Mouse (Mus musculus) G1E-ER4 (cell line): Measurements from ENCODE around the gene Adcy5. TPM values are rescaled to one million over a fixed set of nuclear protein-coding genes. Genes with fewer than 3 reads are reported as not detected.

ENCODE experiments used
- GATA1 ChIP-seq: IDR thresholded peaks from one replicate; pipeline ENCODE4 v1.8.0; 2012; ENCODE audit warnings: low read length, inconsistent platforms
- polyA plus RNA-seq: library from polyadenylated mRNA; stranded (reverse); fragments of >175 nt; gene quantifications from 2 replicates; pipeline ENCODE4 v1.2.3, GENCODE M21; 2012

Adcy5 gene
- polyA plus RNA-seq, 1 experiment, result not detected

GRCm38 (mm10) chr16:35255981-35256380 lies 101.3 kb downstream of the Adcy5 start:
- TF ChIP-seq GATA1, result no peak

- no peak for TF ChIP-seq GATA1
Observed at GRCm38 (mm10) chr16:35270353-35270934, 115.8 kb downstream of the Adcy5 start.

GRCm38 (mm10) chr16:35270945-35271344 lies 116.3 kb downstream of the Adcy5 start:
- TF ChIP-seq GATA1, result no peak

- TF ChIP-seq GATA1, result no peak
Observed at GRCm38 (mm10) chr16:35271572-35271971, 116.9 kb downstream of the Adcy5 start.

GRCm38 (mm10) chr16:35272417-35272816 lies 117.7 kb downstream of the Adcy5 start:
- no peak for TF ChIP-seq GATA1

- no peak for TF ChIP-seq GATA1
Observed at GRCm38 (mm10) chr16:35278166-35278565, 123.5 kb downstream of the Adcy5 start.

- no peak for TF ChIP-seq GATA1
Observed at GRCm38 (mm10) chr16:35282456-35282855, 127.8 kb downstream of the Adcy5 start.

- no peak for TF ChIP-seq GATA1
Observed at GRCm38 (mm10) chr16:35285821-35286220, 131.1 kb downstream of the Adcy5 start.

- no peak for TF ChIP-seq GATA1
Observed at GRCm38 (mm10) chr16:35287244-35287643, 132.6 kb downstream of the Adcy5 start.

- TF ChIP-seq GATA1, result no peak
Observed at GRCm38 (mm10) chr16:35297786-35298185, 143.1 kb downstream of the Adcy5 start.

- no peak for TF ChIP-seq GATA1
Observed at GRCm38 (mm10) chr16:35300156-35300555, 145.5 kb downstream of the Adcy5 start.

- TF ChIP-seq GATA1, result no peak
Observed at GRCm38 (mm10) chr16:35302441-35303280, 148.0 kb downstream of the Adcy5 start.

- no peak for TF ChIP-seq GATA1
Observed at GRCm38 (mm10) chr16:35303721-35304120, 149.0 kb downstream of the Adcy5 start.

GRCm38 (mm10) chr16:35304416-35304815 lies 149.7 kb downstream of the Adcy5 start:
- no peak for TF ChIP-seq GATA1

GRCm38 (mm10) chr16:35305226-35305625 lies 150.5 kb downstream of the Adcy5 start:
- no peak for TF ChIP-seq GATA1

- TF ChIP-seq GATA1, result no peak
Observed at GRCm38 (mm10) chr16:35306631-35307030, 152.0 kb downstream of the Adcy5 start.

- TF ChIP-seq GATA1, result no peak
Observed at GRCm38 (mm10) chr16:35307331-35307730, 152.7 kb downstream of the Adcy5 start.
